Mouse (Mus musculus): Measurements from ENCODE around the gene Dnajc6. TPM values are rescaled to one million over a fixed set of nuclear protein-coding genes. Genes with fewer than 3 reads are reported as not detected.

Dnajc6 gene
- polyA plus RNA-seq, 1 experiment = 109 TPM

GRCm38 (mm10) chr4:101552372-101552771 is 55.9 kb downstream of the Dnajc6 start:
- 22% methylated on average over 5 of the region's 5 CpGs for WGBS

DNA sequence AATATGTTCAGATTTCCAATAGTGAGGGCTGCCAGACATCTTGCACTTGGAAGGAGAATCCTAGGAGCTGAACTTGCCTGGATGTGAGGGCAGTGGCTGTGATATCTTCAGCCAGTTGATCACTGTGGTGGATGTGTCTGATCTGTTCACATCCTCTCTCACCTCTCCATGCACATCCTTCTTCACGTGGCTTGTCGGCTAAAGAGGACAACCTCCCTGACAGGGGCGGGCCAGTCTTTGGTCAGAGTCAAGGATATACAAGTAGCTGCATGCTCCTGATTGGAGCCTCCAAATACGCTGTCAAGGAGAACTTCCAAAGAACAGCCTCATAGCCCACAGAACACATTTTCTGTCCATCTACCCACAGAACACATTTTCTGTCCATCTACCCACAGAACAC is 58.6 kb downstream of the Dnajc6 start:
- no peak overlapping the region for H3K27ac ChIP-seq (ENCODE audit: insufficient read depth, low read length)
- WGBS = 78% methylated on average over 4 of the region's 4 CpGs
- peaks cover 4% of the 10 kb centered on the region for H3K4me1 ChIP-seq (ENCODE audit: control insufficient read depth, insufficient read depth, low read length)
- H3K4me3 ChIP-seq (replicated peaks; ENCODE audit: insufficient read depth, low read depth, low read length) = no peak overlapping the region
- TF ChIP-seq CTCF (IDR thresholded peaks at IDR 0.05; ENCODE audit: borderline replicate concordance, insufficient read depth, low read depth, low read length) (no peak), POLR2A (IDR thresholded peaks at IDR 0.05; ENCODE audit: borderline replicate concordance, insufficient read depth, low read length) (no peak)
- no peaks in the 10 kb centered on the region for H3K27me3 ChIP-seq (ENCODE audit: control insufficient read depth, insufficient read depth, low read length)
- DNase-seq = no peak

More at GRCm38 (mm10) chr4:101552372-101552771, 55.9 kb downstream of the Dnajc6 start:
- H3K27me3 ChIP-seq (ENCODE audit: control insufficient read depth, insufficient read depth, low read length) = no peaks in the 10 kb centered on the region
- no peak overlapping the region for H3K27ac ChIP-seq (ENCODE audit: insufficient read depth, low read length)
- DNase-seq = no peak
- TF ChIP-seq CTCF (IDR thresholded peaks at IDR 0.05; ENCODE audit: borderline replicate concordance, insufficient read depth, low read depth, low read length) (no peak), POLR2A (IDR thresholded peaks at IDR 0.05; ENCODE audit: borderline replicate concordance, insufficient read depth, low read length) (no peak)
- no peaks in the 10 kb centered on the region for H3K4me1 ChIP-seq (ENCODE audit: control insufficient read depth, insufficient read depth, low read length)
- no peak overlapping the region for H3K4me3 ChIP-seq (replicated peaks; ENCODE audit: insufficient read depth, low read depth, low read length)

GRCm38 (mm10) chr4:101560137-101560536 is 63.7 kb downstream of the Dnajc6 start:
- Histone ChIP-seq H3K27ac (ENCODE audit: insufficient read depth, low read length) (0 out of 2 replicates have a peak overlapping the region, but pooled peaks have one; percentile 9), H3K4me1 (ENCODE audit: control insufficient read depth, insufficient read depth, low read length) (peaks cover 21% of the 10 kb centered on the region), H3K27me3 (ENCODE audit: control insufficient read depth, insufficient read depth, low read length) (no peaks in the 10 kb centered on the region), H3K4me3 (replicated peaks; ENCODE audit: insufficient read depth, low read depth, low read length) (no peak overlapping the region)
- 9% methylated on average over 4 of the region's 4 CpGs for WGBS
- TF ChIP-seq CTCF (IDR thresholded peaks at IDR 0.05; ENCODE audit: borderline replicate concordance, insufficient read depth, low read depth, low read length) (no peak), POLR2A (IDR thresholded peaks at IDR 0.05; ENCODE audit: borderline replicate concordance, insufficient read depth, low read length) (no peak)
- no peak for DNase-seq

DNA sequence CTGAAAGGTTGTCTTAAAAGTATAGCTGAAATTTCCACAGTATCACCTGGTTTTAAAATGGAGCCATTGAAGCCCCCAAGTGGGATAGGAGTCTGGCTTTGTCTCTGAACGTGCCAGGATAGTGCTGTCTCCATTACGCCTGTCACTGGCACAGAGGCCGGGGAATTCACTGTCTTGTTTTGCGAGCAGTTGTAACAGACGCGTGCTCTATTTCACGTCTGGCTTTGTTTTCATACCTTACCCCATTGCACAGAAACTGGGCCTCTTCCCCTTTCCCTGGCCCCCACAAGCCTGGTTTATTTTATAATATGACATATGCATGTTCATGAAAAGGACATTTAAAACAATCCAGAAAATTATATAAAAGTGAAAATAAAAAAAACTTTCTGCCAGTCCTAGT is 66.4 kb downstream of the Dnajc6 start:
- WGBS = 59% methylated on average over 7 of the region's 7 CpGs
- peaks cover 26% of the 10 kb centered on the region for H3K4me1 ChIP-seq (ENCODE audit: control insufficient read depth, insufficient read depth, low read length)
- TF ChIP-seq POLR2A (IDR thresholded peaks at IDR 0.05; ENCODE audit: borderline replicate concordance, insufficient read depth, low read length) (no peak), CTCF (IDR thresholded peaks at IDR 0.05; ENCODE audit: borderline replicate concordance, insufficient read depth, low read depth, low read length) (no peak)
- peak overlapping the region; percentile 61; the same call in 1 of the 2 replicates for H3K27ac ChIP-seq (ENCODE audit: insufficient read depth, low read length)
- no peak overlapping the region for H3K4me3 ChIP-seq (replicated peaks; ENCODE audit: insufficient read depth, low read depth, low read length)
- no peak for DNase-seq
- H3K27me3 ChIP-seq (ENCODE audit: control insufficient read depth, insufficient read depth, low read length) = no peaks in the 10 kb centered on the region

- Histone ChIP-seq H3K4me1 (ENCODE audit: control insufficient read depth, insufficient read depth, low read length) (peaks cover 28% of the 10 kb centered on the region), H3K27ac (ENCODE audit: insufficient read depth, low read length) (no peak overlapping the region), H3K4me3 (replicated peaks; ENCODE audit: insufficient read depth, low read depth, low read length) (no peak overlapping the region), H3K27me3 (ENCODE audit: control insufficient read depth, insufficient read depth, low read length) (no peaks in the 10 kb centered on the region)
- WGBS = 93% methylated on average over 5 of the region's 5 CpGs
- no peak for DNase-seq
- TF ChIP-seq CTCF (IDR thresholded peaks at IDR 0.05; ENCODE audit: borderline replicate concordance, insufficient read depth, low read depth, low read length) (no peak), POLR2A (IDR thresholded peaks at IDR 0.05; ENCODE audit: borderline replicate concordance, insufficient read depth, low read length) (no peak)
These were observed 67.2 kb downstream of the Dnajc6 start for GRCm38 (mm10) chr4:101563607-101564006.

GRCm38 (mm10) chr4:101564746-101565417 is 68.4 kb downstream of the Dnajc6 start:
- TF ChIP-seq POLR2A (IDR thresholded peaks at IDR 0.05; ENCODE audit: borderline replicate concordance, insufficient read depth, low read length) (no peak), CTCF (IDR thresholded peaks at IDR 0.05; ENCODE audit: borderline replicate concordance, insufficient read depth, low read depth, low read length) (no peak)
- Histone ChIP-seq H3K27ac (ENCODE audit: insufficient read depth, low read length) (peak overlapping the region; percentile 19; the same call in 1 of the 2 replicates), H3K4me3 (replicated peaks; ENCODE audit: insufficient read depth, low read depth, low read length) (no peak overlapping the region), H3K4me1 (ENCODE audit: control insufficient read depth, insufficient read depth, low read length) (peaks cover 37% of the 10 kb centered on the region), H3K27me3 (ENCODE audit: control insufficient read depth, insufficient read depth, low read length) (no peaks in the 10 kb centered on the region; the same call in 1 of the 2 replicates)
- WGBS = 41% methylated on average over 4 of the region's 4 CpGs
- peak; percentile 41 to 62 for DNase-seq

DNA sequence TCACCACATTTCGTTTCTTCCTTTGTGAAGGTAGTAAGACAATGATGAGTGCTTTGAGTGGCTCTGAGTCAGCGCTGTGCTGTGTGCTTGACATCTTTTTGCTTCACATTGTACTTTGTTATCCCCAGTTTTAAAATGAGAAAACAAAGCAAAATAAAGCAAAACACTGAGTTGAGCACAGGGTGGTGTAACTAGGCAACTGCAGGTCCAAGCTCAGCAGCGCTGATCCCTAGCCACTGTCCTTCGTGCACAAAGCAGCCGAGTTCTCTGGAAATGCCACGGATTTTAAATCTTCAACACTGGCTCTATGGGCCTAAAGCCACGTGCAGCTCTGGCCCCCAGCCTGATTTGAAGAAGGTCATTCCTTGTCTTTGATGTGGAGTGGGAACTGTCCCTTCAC is 72.6 kb downstream of the Dnajc6 start:
- H3K27me3 ChIP-seq (ENCODE audit: control insufficient read depth, insufficient read depth, low read length) = no peaks in the 10 kb centered on the region; the same call in 1 of the 2 replicates
- DNase-seq = no peak
- WGBS = 31% methylated on average over 7 of the region's 7 CpGs
- no peak for TF ChIP-seq POLR2A (IDR thresholded peaks at IDR 0.05; ENCODE audit: borderline replicate concordance, insufficient read depth, low read length)
- TF ChIP-seq CTCF (IDR thresholded peaks at IDR 0.05; ENCODE audit: borderline replicate concordance, insufficient read depth, low read depth, low read length) = no peak
- H3K27ac ChIP-seq (ENCODE audit: insufficient read depth, low read length) = peak overlapping the region; percentile 71; the same call in 1 of the 2 replicates
- H3K4me1 ChIP-seq (ENCODE audit: control insufficient read depth, insufficient read depth, low read length) = peaks cover 28% of the 10 kb centered on the region
- no peak overlapping the region for H3K4me3 ChIP-seq (replicated peaks; ENCODE audit: insufficient read depth, low read depth, low read length)

DNA sequence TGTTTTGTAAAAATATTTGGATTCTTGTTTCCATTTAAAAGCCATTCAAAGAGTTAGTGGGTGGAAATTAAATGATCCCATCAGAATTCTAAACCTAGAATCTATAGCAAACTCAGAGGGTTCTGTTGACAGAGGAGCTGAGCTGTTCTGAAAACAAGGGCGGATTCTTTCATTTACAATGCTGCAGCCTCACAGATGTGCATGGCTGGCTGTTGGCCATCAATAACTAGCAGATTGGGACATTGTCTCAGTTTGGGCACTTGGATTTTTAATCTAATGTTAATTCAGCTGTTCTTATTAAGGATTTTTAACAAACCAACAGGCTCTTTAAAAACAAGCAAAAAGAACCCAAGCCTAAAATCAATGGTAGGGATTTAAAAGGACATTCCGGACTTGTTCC is 75.7 kb downstream of the Dnajc6 start:
- H3K27ac ChIP-seq (ENCODE audit: insufficient read depth, low read length) = no peak overlapping the region
- no peaks in the 10 kb centered on the region; the same call in 1 of the 2 replicates for H3K27me3 ChIP-seq (ENCODE audit: control insufficient read depth, insufficient read depth, low read length)
- no peak for TF ChIP-seq CTCF (IDR thresholded peaks at IDR 0.05; ENCODE audit: borderline replicate concordance, insufficient read depth, low read depth, low read length)
- TF ChIP-seq POLR2A (IDR thresholded peaks at IDR 0.05; ENCODE audit: borderline replicate concordance, insufficient read depth, low read length) = no peak
- peaks cover 15% of the 10 kb centered on the region for H3K4me1 ChIP-seq (ENCODE audit: control insufficient read depth, insufficient read depth, low read length)
- WGBS = 73% methylated on average over 2 of the region's 2 CpGs
- no peak overlapping the region for H3K4me3 ChIP-seq (replicated peaks; ENCODE audit: insufficient read depth, low read depth, low read length)
- no peak for DNase-seq

Measured in cerebellum, adult 2 months (tissue).